Mouse (Mus musculus): ENCODE results near the gene Exoc6. TPM values are rescaled to one million over a fixed set of nuclear protein-coding genes. Genes with fewer than 3 reads are reported as not detected.
"Not testable (repeated sequence)": the region's sequence is repeated elsewhere in the genome, so short reads cannot be mapped to it uniquely, and the experiment has no call there.

The Exoc6 gene
- total and polyA plus RNA-seq, 3 experiments = 13.8 to 34.2 (median 29.8) TPM

DNA sequence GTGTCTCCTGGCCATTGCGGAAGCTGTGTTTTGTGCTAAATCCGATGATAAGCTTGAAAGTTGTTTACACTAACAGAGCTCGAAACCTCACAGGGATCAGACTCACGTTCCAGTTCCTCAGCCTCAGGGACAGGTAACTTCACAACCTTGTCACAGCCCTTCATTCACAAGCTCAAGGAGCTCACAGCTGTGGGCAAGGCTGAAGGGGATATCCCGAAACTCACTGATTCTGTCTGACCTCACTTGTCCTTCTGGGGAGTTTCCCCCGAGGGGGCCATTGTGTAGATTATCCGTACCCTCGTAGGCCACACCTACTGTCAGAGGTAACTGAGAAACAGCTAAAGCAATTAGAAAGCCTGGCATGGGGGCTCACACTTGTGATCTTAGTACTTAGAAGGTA lies 23.4 kb upstream of the Exoc6 start:
- Histone ChIP-seq H3K4me3 (no peak overlapping the region), H3K9ac (ENCODE audit: low read depth, low read length) (no peak overlapping the region), H3K36me3 (ENCODE audit: control insufficient read depth, insufficient read depth, low read length) (no peaks in the 10 kb centered on the region), H3K27ac (no peak overlapping the region), H3K27me3 (ENCODE audit: control insufficient read depth, insufficient read depth, low read length) (no peaks in the 10 kb centered on the region), H3K79me2 (replicated peaks; ENCODE audit: control insufficient read depth, insufficient read depth, low read length) (no peaks in the 10 kb centered on the region), H3K4me1 (ENCODE audit: control insufficient read depth, insufficient read depth, low read length) (no peaks in the 10 kb centered on the region; the same call in 1 of the 2 replicates)
- 48% methylated on average over 8 of the region's 8 CpGs for WGBS
- TF ChIP-seq CTCF (IDR thresholded peaks at IDR 0.05) (no peak), EP300 (IDR thresholded peaks at IDR 0.05; ENCODE audit: insufficient read depth, low read depth, low read length) (no peak), POLR2A (IDR thresholded peaks at IDR 0.05; ENCODE audit: insufficient read depth, low read depth, low read length) (no peak)
- DNase-seq = no peak
- intact Hi-C loops (cut with DNase I) = loop anchor here (5.0 kb wide), 1 partner anchor 89 kb away; no protein-coding TSS in a partner anchor

DNA sequence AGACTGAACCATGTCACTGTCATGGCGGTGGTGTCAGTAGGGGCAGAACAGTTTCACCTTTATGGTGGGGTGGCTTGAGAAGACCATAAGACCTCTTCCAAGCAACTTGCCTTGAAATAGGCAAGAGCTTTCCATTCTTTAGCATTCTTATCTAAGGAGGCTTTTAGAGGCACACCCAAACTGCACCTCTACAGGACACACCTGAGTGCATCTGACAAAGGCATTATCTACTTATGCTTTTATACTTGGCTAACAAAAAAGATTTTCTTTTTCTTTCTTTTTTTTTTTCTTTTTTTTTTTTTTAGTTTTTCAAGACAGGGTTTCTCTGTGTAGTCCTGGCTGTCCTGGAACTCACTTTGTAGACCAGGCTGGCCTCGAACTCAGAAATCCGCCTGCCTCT lies 22.5 kb upstream of the Exoc6 start:
- intact Hi-C loops (cut with DNase I) = loop anchor here (5.0 kb wide), 1 partner anchor 90 kb away; no protein-coding TSS in a partner anchor
- H3K9ac ChIP-seq (ENCODE audit: low read depth, low read length); H3K4me3 ChIP-seq; H3K79me2 ChIP-seq (replicated peaks; ENCODE audit: control insufficient read depth, insufficient read depth, low read length); H3K36me3 ChIP-seq (ENCODE audit: control insufficient read depth, insufficient read depth, low read length); DNase-seq; H3K27ac ChIP-seq; H3K4me1 ChIP-seq (ENCODE audit: control insufficient read depth, insufficient read depth, low read length); H3K27me3 ChIP-seq (ENCODE audit: control insufficient read depth, insufficient read depth, low read length): not testable (repeated sequence)
- 96% methylated on average over 3 of the region's 3 CpGs for WGBS

GRCm38 (mm10) chr19:37528581-37528980 lies 21.6 kb upstream of the Exoc6 start:
- H3K36me3 ChIP-seq (ENCODE audit: control insufficient read depth, insufficient read depth, low read length) = no peaks in the 10 kb centered on the region
- no peaks in the 10 kb centered on the region for H3K27me3 ChIP-seq (ENCODE audit: control insufficient read depth, insufficient read depth, low read length)
- H3K4me1 ChIP-seq (ENCODE audit: control insufficient read depth, insufficient read depth, low read length) = no peaks in the 10 kb centered on the region
- TF ChIP-seq POLR2A (IDR thresholded peaks at IDR 0.05; ENCODE audit: insufficient read depth, low read depth, low read length) = no peak
- no peak for TF ChIP-seq EP300 (IDR thresholded peaks at IDR 0.05; ENCODE audit: insufficient read depth, low read depth, low read length)
- TF ChIP-seq CTCF (IDR thresholded peaks at IDR 0.05) = no peak
- no peak overlapping the region for H3K9ac ChIP-seq (ENCODE audit: low read depth, low read length)
- H3K79me2 ChIP-seq (replicated peaks; ENCODE audit: control insufficient read depth, insufficient read depth, low read length) = no peaks in the 10 kb centered on the region
- H3K27ac ChIP-seq = peak overlapping the region; percentile 6; the same call in 1 of the 2 replicates
- no peak overlapping the region for H3K4me3 ChIP-seq
- 30% methylated on average over 6 of the region's 6 CpGs for WGBS
- no peak for DNase-seq
- intact Hi-C loops (cut with DNase I) = loop anchor here (5.0 kb wide), 1 partner anchor 91 kb away; no protein-coding TSS in a partner anchor

DNA sequence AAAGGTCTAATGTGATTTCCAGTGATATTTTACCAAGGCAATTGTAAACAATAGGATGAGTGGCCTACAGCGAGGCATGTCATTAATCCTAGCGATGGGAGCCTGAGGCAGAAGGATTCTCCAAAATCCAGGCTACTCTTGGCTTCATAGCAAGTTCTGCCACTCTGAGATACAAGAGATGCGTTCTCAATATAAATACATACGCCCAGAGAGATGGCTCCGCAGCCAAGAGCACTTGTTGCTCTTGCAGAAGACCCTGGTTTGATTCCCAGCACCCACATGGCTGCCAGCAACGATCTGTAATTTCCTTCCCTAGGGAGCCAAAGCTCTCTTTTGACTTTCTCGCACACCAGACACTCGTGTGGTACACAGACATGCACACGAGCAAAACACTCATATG lies 20.9 kb upstream of the Exoc6 start:
- no peaks in the 10 kb centered on the region for H3K79me2 ChIP-seq (replicated peaks; ENCODE audit: control insufficient read depth, insufficient read depth, low read length)
- peak overlapping the region; percentile 6; the same call in 1 of the 2 replicates for H3K27ac ChIP-seq
- no peak for DNase-seq
- no peaks in the 10 kb centered on the region for H3K4me1 ChIP-seq (ENCODE audit: control insufficient read depth, insufficient read depth, low read length)
- H3K9ac ChIP-seq (ENCODE audit: low read depth, low read length) = no peak overlapping the region
- no peak overlapping the region for H3K4me3 ChIP-seq
- no peaks in the 10 kb centered on the region for H3K36me3 ChIP-seq (ENCODE audit: control insufficient read depth, insufficient read depth, low read length)
- TF ChIP-seq EP300 (IDR thresholded peaks at IDR 0.05; ENCODE audit: insufficient read depth, low read depth, low read length) (no peak), CTCF (IDR thresholded peaks at IDR 0.05) (no peak), POLR2A (IDR thresholded peaks at IDR 0.05; ENCODE audit: insufficient read depth, low read depth, low read length) (no peak)
- intact Hi-C loops (cut with DNase I) = loop anchor here (5.0 kb wide), 1 partner anchor 92 kb away; no protein-coding TSS in a partner anchor
- no peaks in the 10 kb centered on the region for H3K27me3 ChIP-seq (ENCODE audit: control insufficient read depth, insufficient read depth, low read length)
- WGBS = 83% methylated on average over 9 of the region's 9 CpGs

GRCm38 (mm10) chr19:37529975-37530515 lies 20.2 kb upstream of the Exoc6 start:
- H3K36me3 ChIP-seq (ENCODE audit: control insufficient read depth, insufficient read depth, low read length) = no peaks in the 10 kb centered on the region
- no peaks in the 10 kb centered on the region for H3K27me3 ChIP-seq (ENCODE audit: control insufficient read depth, insufficient read depth, low read length)
- no peak overlapping the region for H3K4me3 ChIP-seq
- intact Hi-C loops (cut with DNase I) = loop anchor here (1.0 to 5.0 kb wide), 3 partner anchors 13 to 93 kb away; no protein-coding TSS in a partner anchor
- no peaks in the 10 kb centered on the region; the same call in 1 of the 2 replicates for H3K4me1 ChIP-seq (ENCODE audit: control insufficient read depth, insufficient read depth, low read length)
- no peak for DNase-seq
- no peaks in the 10 kb centered on the region for H3K79me2 ChIP-seq (replicated peaks; ENCODE audit: control insufficient read depth, insufficient read depth, low read length)
- no peak overlapping the region for H3K9ac ChIP-seq (ENCODE audit: low read depth, low read length)
- no peak overlapping the region for H3K27ac ChIP-seq
- 21% methylated on average over 7 of the region's 7 CpGs for WGBS
- TF ChIP-seq POLR2A (IDR thresholded peaks at IDR 0.05; ENCODE audit: insufficient read depth, low read depth, low read length) (no peak), CTCF (IDR thresholded peaks at IDR 0.05) (peak; percentile 89)

DNA sequence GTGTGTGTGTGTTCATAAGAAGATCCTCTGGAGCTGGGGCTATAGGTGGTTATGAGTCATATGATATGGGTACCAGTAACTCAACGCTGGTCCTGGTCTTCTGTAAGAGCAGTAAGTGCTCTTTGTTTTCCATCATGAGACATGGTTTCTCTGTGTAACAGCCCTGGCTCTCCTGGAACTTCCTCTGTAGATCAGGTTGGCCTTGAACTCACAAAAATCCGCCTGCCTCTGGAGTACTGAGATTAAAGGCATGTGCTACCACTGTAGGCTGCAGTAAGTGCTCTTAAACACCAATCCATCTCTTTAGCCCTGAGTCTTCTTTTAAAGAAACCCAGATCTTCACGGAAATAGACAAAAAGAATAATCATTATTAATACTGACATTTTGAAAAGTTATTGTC lies 19.6 kb upstream of the Exoc6 start:
- WGBS = 73% methylated on average over 3 of the region's 3 CpGs
- no peaks in the 10 kb centered on the region for H3K36me3 ChIP-seq (ENCODE audit: control insufficient read depth, insufficient read depth, low read length)
- TF ChIP-seq POLR2A (IDR thresholded peaks at IDR 0.05; ENCODE audit: insufficient read depth, low read depth, low read length) (no peak), CTCF (IDR thresholded peaks at IDR 0.05) (no peak), EP300 (IDR thresholded peaks at IDR 0.05; ENCODE audit: insufficient read depth, low read depth, low read length) (no peak)
- no peak for DNase-seq
- intact Hi-C loops (cut with DNase I) = loop anchor here (1.0 kb wide), 2 partner anchors 13 to 33 kb away; no protein-coding TSS in a partner anchor
- H3K4me3 ChIP-seq = no peak overlapping the region
- no peak overlapping the region for H3K9ac ChIP-seq (ENCODE audit: low read depth, low read length)
- no peaks in the 10 kb centered on the region for H3K27me3 ChIP-seq (ENCODE audit: control insufficient read depth, insufficient read depth, low read length)
- H3K4me1 ChIP-seq (ENCODE audit: control insufficient read depth, insufficient read depth, low read length) = no peaks in the 10 kb centered on the region; the same call in 1 of the 2 replicates
- H3K27ac ChIP-seq = no peak overlapping the region
- no peaks in the 10 kb centered on the region for H3K79me2 ChIP-seq (replicated peaks; ENCODE audit: control insufficient read depth, insufficient read depth, low read length)
